Mouse (Mus musculus): Measurements from ENCODE around the gene Wscd2.
"Not testable (repeated sequence)": the region's sequence is repeated elsewhere in the genome, so short reads cannot be mapped to it uniquely, and the experiment has no call there.

Wscd2 gene

DNA sequence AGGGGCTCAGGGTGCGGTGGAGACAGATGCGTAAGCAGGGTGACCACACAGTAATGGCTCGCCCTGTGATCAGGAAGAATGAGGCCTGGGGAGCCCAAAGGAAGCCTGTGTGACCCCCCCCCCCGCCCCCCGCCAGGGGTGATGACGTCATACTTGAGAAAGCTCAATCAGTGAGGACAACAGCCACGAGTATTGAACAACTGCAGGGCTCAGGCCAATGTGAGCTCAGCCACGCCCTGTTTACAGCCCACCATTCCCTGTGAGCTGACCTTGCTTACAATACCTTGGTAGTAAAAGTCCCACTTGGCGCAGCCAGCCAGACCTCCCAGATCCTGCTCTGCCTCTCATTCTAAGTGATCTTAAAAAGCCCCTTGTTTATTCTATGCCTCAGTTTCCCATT is 90.7 kb downstream of the Wscd2 start:
- DNase-seq (ENCODE audit: extremely low spot score, low spot score), result no peak

DNA sequence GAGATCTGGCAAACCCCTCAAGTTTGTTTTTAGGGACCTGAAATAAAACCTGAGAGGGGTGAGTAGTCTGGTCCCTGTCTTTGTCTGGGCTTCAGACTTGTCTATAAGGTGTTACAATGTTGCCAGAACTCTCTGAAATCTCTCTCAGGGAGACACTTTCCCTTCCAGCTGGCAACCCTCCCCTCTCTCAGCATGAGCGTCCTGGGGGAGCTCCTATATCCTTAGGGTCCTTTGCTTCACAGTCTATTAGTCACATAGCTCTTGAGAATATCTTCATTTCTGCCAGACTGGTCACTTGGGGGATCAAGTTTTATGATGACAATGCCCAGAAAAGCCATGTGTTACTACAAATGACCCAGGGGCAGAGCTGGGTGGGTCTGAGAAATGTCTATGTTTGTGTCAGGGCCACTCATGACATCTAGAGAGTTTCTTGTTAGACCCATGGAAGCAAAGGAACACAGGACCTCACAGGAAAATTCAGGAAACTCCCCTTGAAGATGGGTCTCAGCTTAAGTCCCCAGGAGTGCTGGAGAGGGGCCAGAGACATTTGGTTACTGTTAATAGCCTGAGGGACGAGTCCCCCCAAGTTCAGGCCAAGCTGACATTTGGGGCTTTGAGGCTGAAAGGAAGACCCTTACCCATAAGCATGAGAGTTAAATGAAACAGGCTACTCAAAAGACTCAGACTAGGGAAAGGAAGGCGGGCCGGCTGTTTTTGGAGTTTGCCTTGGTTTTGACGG is 93.5 kb downstream of the Wscd2 start:
- DNase-seq (ENCODE audit: extremely low spot score, low spot score), result no peak

DNA sequence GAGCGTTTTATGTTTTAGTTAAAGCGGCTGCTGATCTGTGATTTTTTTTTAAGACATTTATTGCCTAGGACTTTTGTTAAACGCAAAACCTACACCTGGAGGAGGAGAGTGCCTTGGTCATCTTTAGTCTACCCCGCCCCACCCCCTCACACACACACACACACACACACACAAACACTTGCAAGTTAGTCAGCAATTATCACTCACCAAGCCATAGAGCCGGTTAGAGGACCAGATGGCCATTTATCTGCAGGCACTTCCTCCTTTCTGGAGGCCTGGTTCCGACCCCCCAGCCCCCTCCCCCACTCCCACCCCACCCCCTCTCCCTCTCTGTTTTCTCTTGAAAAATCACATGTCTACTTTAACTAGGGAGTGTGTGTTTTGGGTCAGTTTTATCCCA is 94.3 kb downstream of the Wscd2 start:
- DNase-seq (ENCODE audit: extremely low spot score, low spot score), result no peak

DNA sequence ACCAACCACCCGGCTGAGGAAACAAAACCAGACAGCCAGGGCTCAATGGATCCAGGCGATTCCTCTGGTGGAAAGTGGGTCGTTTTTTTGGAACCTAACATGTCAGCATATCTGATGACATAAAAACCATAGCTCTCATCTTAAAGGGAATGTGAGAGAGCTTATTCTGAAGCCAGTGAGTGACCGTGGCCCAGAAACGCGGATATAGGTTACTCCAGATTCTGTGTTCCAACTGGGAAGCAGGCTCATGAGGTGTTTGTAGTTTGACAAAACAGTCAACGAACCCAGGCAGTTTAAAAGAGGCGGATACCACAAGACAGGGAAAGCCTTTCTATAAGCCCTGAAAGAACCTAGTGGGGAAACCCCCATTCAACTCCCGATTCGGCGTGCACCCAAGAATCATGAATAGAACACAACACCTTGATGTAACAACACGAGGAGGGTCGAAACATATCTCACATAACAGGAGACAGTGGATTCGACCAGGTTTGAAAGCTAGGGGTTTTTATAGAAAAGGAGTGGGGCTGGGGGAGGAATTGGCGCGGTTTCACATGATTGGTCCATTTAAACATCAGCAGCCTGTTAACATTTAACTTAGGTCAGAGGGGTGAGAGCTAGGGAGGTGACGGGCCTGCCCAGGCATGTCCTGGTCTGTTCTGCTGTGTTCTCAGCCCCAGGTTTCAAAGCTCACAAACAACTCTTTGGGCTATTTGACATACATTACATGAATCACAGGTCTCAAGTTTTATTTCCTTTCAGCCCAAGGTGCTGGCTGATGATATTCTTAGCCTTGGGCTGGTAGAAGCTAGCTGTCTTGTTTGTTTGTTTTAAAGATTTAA is 95.7 kb downstream of the Wscd2 start:
- not testable (repeated sequence) for DNase-seq (ENCODE audit: extremely low spot score, low spot score)

DNA sequence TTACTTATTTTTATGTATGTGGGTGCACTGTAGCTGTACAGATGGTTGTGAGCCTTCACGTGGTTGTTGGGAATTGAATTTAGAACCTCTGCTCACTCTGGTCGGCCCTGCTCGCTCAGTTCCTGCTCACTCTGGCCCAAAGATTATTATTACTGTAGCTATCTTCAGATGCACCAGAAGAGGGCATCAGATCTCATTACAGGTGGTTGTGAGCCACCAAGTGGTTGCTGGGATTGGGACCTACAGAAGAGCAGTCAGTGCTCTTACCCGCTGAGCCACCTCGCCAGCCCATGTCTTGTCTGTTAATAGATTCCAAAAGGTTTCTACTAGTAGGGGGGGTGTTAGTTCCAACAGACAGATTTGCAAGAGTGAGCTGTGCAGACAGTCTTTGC is 96.3 kb downstream of the Wscd2 start:
- DNase-seq (ENCODE audit: extremely low spot score, low spot score), result not testable (repeated sequence)

DNA sequence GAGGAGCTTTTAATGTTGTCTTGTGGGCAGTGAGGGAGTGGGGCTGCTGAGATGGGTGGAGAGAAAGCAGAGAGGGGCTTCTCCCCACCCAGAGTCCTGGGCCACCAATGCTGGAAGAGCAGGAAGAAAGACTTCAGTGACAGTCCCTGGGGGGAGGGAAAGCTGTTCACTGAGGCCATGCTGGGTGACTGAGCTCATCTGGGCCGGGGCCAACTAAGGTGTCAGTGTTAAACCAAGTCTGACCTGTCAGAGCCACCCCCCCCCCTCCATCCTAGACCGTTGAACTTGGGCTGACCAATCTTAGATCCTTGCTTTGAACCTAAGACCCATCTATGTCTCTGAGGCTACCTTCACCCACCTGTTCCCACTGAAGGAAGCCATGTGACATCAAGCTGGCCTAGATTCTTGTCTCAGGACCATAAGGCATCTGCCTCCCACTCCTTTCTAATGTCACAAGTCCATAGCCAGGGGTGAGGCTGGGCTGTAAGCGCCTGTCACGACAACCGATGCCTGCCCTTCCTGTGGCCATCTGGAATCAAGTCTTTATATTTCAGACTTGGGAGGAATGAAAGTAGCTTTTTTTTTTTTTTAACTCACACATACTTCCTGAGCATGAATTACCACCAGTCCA is 100.0 kb downstream of the Wscd2 start:
- DNase-seq (ENCODE audit: extremely low spot score, low spot score), result no peak

DNA sequence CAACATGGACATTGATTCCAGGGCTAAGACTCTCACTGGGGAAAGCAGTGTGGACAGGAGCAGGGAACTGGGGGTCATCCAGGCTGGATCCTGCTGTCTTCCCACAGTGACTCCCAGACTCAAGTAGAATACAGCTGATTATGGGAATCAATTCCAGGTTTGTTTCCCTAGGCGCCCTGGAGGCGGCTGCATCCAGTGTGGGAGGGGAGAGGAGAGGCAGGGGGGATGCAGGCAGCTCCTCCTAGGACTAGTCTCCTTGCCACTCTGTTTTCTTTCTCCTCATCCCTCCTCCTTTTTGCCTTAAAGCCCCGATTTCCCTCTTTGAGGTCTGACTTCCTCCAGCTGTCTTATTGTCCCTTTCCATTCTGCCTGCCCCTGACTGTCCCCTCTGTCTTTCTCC is 101.0 kb downstream of the Wscd2 start:
- no peak for DNase-seq (ENCODE audit: extremely low spot score, low spot score)

DNA sequence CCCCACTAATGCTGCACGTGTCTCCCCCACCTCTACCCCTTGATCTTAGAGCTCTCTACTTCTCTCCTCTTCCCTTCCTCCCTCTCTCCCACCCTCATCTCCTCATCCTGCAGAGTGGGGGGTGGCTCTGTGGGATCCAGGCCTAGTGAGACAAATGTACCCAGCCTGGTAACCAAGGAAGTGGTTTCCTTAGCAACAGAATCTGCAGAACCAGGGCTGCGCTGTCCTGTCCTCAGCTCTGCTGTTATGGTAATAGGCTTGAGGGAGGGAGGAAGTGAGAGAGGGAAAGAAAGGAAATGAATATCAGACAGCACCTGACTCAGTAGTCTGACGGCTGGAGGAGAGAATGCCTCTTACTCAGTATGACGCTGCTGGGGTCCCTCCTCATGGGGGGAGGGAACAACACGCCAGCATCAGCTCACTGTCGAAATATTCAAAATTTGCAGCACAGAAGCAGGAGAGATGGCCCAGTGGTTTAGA is 101.7 kb downstream of the Wscd2 start:
- DNase-seq (ENCODE audit: extremely low spot score, low spot score), result no peak

DNA sequence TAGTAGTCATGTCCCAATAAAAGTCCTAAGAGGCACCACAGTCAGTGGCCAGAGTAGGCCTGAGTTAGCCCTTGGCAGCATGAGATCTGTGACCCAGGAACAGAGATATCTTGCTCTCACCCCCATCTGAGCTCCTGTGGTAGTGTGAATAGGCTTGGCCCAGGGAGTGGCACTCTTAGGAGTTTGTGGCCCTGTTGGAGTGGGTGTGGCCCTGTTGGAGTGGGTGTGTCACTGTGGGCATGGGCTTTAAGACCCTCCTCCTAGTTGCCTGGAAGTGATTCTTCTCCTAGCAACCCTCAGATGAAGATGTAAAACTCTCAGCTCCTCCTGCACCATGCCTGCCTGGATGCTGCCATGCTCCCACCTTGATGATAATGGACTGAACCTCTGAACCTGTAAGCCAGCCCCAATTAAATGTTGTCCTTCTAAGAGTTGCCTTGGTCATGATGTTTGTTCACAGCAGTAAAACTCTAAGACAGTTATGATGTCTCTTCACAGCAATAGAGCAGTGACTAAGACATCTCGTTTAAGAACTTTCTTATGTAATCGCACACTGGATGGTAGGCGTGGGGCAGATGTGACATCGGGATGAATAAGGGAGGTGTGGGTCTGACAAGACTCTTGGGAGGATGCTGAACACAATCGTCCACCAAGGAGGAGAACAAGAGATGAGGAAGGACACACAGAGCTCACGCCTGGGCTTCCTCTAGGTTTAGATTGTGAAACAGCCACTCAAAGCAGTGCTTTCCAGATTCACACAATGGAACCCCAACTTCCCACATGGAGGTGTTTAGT is 104.0 kb downstream of the Wscd2 start:
- no peak for DNase-seq (ENCODE audit: extremely low spot score, low spot score)

DNA sequence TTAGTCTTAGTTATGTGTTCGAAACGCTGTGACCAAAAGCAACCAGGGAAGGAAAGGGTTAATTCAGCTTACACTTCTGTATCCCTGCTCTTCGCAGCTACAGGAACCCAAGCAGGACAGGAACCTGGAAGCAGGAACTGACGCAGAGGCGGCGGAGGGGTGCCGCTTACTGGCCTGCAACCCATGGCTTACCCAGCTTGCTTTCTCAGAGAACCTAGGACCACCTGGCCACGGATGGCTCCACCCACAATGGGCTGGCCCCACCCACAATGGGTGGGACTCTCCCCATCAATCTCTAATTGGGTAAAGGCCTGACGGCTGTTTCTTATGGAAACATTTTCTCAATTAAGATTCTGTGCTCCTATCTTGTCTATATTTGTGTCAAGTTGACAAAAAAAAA is 106.1 kb downstream of the Wscd2 start:
- no peak for DNase-seq (ENCODE audit: extremely low spot score, low spot score)

DNA sequence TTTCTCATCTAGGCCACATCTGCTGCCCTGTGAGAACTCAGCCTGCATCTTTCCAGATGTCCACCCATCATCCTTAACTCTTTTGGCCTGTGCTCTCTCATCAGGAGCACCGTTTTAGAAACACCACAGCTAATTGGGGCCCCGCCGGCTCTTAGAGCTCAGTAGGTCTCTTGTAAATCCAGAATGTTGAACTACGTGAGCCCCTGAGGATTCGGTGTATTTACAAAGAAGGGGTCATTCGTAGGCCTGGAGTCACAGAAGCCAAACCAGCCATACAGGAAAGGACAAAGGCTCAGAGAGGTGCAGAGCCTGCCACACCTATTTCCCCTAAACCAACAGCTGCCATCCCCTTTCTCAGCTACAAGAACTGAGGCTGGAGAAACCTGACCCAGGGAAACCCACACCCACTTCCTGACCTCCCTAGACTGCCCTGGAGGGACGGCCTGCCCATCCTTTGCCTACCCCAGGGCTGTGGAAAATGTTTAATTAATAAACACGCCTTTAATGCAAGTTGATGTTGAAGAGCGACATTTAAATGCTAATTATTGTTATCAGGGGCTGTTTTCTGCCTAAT is 106.7 kb downstream of the Wscd2 start:
- DNase-seq (ENCODE audit: extremely low spot score, low spot score), result no peak

DNA sequence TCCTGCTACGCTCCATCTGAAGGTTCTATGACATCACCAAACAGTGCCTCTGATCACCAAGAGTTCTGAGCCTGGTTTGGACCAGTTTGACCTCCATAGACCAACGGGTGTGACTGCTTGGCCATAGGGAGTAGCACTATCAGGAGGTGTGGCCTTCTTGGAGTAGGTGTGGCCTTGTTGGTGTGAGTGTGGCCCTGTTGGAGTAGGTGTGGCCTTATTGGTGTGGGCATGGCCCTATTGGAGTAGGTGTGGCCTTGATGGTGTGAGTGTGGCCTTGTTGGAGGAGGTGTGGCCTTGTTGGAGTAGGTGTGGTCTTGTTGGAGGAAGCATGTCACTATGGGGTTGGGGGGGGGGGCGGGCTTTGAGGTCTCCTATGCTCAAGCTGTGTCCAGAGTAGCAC is 110.0 kb downstream of the Wscd2 start:
- no peak for DNase-seq (ENCODE audit: extremely low spot score, low spot score)

DNA sequence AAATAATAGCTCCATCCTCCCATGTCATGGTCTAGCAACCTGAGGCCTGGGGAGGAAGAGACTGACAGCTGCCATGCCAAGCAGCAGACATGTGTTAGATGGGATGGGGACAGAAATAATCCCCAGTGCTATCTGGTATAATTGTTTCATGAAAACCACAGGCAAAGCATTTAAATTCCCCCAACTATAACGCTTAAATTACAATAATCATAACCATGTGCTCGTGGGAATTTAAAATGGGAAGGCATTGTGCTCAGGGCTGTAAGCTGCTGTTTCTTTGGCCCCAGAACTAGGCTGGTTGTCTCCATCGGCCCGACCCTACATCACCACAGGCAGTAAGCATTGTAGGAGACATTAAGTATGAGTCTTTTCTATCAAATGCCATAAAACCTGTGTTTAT is 110.7 kb downstream of the Wscd2 start:
- DNase-seq (ENCODE audit: extremely low spot score, low spot score), result no peak

DNA sequence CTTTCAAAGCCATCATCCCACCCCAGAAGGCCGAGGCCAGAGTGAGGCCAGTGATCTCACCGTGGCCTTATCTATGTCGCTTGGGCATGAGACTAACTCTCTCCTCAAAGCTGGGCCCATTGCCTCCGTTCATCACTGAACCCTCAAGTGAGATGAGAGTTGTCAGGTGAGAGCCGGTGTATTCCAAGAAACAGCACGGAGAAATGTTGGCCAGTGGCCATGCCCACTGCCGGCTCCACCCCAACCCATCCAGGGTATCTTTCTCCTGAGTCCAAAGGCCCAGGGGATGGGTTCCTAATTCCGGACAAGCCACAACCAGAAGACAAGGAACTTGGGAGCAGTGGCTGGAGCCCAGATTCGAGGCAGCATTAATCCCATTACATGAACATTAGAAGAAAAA is 113.3 kb downstream of the Wscd2 start:
- DNase-seq (ENCODE audit: extremely low spot score, low spot score), result no peak

DNA sequence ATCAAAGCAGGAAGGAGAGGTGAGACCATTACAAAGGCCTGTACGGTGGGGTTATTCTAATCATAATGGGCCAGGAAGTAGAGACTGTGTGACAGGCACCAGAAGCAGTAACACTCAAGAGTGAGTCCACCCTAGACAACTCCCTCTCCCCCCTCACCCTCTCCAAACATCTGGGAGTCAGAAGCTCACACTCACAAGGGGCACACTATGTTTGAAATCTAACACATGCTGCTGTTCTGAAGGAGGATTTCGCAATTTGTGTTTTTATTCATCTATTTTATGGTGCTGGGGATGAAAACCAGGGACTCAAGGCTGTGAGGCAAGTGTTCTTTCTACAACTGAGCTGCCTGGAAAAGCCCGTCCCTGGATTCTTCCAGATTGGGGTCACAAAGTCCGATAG is 114.6 kb downstream of the Wscd2 start:
- DNase-seq (ENCODE audit: extremely low spot score, low spot score), result no peak

DNA sequence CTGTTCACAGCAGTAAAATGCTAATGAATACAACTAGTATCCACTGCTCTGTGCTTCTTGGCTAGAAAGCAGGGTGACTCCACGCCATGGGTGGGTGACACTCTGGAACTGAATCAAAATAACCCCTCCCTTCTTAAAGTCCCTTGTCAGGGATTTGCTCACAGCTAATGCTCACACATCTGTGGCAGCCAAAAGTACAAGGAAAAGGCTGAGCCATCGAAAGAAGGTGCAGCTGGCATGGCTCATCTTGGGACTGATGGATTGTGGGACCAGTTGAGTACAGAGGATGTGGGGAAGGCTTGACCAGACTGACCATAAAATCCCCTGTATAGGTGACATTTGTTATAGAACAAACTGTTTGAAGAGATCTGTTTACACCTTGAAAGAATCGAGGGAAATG is 116.0 kb downstream of the Wscd2 start:
- DNase-seq (ENCODE audit: extremely low spot score, low spot score), result no peak

DNA sequence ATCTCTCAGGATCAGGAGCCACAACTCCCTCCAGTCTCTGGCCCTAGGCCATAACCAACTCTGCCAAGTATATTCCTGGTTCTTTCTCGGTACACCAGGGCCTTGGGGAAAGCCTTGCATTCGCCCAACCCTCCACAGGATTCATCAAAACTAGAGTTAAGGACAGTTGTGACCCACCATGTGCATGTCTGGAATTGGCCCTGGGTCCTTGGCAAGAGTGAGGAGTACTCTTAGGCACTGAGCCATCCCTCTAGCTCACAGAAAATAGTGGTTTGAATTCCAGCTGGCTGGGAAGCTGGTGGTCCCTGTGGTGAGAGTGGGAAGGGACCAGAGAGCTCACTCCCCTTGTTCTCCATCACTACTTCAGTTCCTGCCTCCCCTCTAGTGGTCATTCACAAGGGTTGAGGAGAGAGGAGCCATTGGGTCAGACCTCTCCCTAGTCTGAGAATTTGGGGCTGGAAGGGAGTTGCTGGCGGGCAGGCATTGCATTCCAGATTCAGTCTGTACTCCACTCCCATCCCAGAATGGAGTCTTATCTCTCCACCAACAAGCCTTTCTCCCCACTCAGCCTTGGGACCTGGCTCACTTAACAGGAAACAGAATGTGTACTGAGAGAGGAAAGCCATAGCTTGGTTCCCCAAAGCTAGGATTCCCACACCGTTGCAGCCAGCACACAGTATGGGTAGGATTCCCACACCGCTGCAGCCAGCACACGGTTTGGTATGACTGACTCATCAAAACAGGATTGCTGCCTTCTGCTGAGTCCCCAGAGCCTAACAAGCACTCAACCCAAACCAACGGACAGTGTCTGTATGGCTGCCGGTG is 117.0 kb downstream of the Wscd2 start:
- no peak for DNase-seq (ENCODE audit: extremely low spot score, low spot score)

DNA sequence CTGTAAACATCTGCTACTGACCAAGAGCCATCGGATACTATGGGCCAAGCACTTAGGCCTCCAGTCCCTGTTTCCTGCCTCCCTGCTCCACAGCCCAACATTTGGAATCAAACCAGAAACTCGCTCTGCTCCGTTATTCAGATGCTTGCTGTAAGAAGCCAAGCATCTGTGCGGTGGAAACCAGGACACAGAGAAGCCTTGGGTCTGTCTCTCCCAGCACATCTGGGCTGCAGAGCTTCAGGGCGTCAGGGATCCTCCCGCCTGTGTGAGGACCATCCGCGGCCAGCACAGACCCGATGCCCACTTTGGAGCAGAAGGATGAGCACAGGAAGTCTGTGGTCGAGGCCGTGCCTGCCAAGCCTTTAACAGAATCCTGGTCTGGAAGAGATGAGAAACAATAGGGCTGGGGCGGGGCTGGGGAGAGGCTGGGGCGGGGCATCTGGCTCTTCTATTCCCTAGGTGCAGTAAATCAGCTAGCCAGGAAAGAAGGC is 117.9 kb downstream of the Wscd2 start:
- peak; percentile 47 for DNase-seq (ENCODE audit: extremely low spot score, low spot score)

DNA sequence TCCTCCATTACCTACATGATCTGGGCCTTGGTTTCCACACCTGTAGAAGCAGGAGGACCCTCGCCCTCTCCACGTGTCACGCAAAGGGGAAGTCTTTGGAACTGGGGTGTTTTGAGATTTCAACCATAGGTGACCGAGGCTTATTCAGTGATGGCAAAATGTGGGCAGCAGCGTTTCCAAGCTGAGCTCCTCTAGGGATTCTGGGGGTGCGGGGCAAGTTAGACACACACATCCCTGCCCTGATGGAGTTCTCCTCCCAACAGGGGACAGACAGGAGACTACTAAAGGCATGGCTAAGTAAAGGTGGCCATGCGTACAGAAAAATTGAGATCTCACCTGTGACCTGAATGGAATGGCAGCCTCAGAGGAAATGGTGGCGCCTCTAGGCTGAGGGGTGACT is 118.4 kb downstream of the Wscd2 start:
- DNase-seq (ENCODE audit: extremely low spot score, low spot score), result no peak

DNA sequence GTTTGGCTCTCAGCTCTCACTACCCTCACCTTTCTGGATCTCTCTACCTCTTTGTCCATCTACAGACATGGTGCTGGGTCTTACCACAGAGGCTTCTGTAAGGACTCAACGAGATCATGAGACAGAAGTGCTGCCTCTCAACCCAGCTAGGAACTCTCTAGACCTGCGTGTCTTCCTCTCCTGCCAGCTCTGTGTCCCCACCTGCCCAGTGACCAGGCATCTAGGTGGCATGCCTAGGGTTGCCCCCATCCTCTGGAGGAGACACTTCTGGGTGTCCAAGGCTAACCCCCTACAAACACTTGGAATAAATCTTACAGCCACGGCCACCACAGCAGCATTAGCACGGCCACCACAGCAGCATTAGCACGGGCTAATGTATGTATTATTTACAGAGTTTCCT is 119.8 kb downstream of the Wscd2 start:
- no peak for DNase-seq (ENCODE audit: extremely low spot score, low spot score)
